Mouse (Mus musculus) midbrain, embryonic 14.5 days (tissue): ENCODE data around the gene Rsrc1. TPM values are rescaled to one million over a fixed set of nuclear protein-coding genes. Genes with fewer than 3 reads are reported as not detected.
A peak's percentile ranks its signal among the peaks of the same experiment; 100 is the strongest.

Source experiments
- ATAC-seq: fragments of 200-750 bp; cut with Nextera tagmentation; 2 replicates; pipeline ENCODE4 v1.8.0; 2017; ENCODE audit warnings: moderate number of reproducible peaks, moderate library complexity; ENCODE audit not compliant: low FRiP score, low TSS enrichment
- DNase-seq: peaks from one replicate; pipeline ENCODE4 v3.0.0-alpha.2; 2015
- H3K27ac ChIP-seq: fragments of 300-500 bp; sonication (generic); replicated peaks from 2 replicates; pipeline ENCODE4 v1.5.1; 2014; ENCODE audit warnings: mild to moderate bottlenecking, low read depth, low read length, moderate library complexity
- H3K27me3 ChIP-seq: fragments of 300-500 bp; sonication (generic); 2 replicates; pipeline ENCODE4 v1.6.1; 2014; ENCODE audit warnings: low read length, control low read depth, mixed read lengths; ENCODE audit not compliant: control insufficient read depth, insufficient read depth
- H3K36me3 ChIP-seq: fragments of 300-500 bp; sonication (generic); 2 replicates; pipeline ENCODE4 v1.6.1; 2014; ENCODE audit warnings: low read length, control low read depth; ENCODE audit not compliant: control insufficient read depth, insufficient read depth
- H3K4me1 ChIP-seq: fragments of 300-500 bp; sonication (generic); 2 replicates; pipeline ENCODE4 v1.6.1; 2014; ENCODE audit warnings: mild to moderate bottlenecking, antibody characterized with exemption, low read length, control low read depth; ENCODE audit not compliant: control insufficient read depth, insufficient read depth
- H3K4me2 ChIP-seq: fragments of 300-500 bp; sonication (generic); 2 replicates; pipeline ENCODE4 v1.6.1; 2014; ENCODE audit warnings: mild to moderate bottlenecking, low read length, moderate library complexity
- H3K4me3 ChIP-seq: fragments of 300-500 bp; sonication (generic); replicated peaks from 2 replicates; pipeline ENCODE4 v1.5.1; 2014; ENCODE audit warnings: low read depth, low read length
- H3K9ac ChIP-seq: fragments of 300-500 bp; sonication (generic); replicated peaks from 2 replicates; pipeline ENCODE4 v1.6.1; 2014; ENCODE audit warnings: mild to moderate bottlenecking, low read length, moderate library complexity
- H3K9me3 ChIP-seq: fragments of 300-500 bp; sonication (generic); 2 replicates; pipeline ENCODE4 v1.6.1; 2016; ENCODE audit warnings: low read length, control low read depth, mixed read lengths; ENCODE audit not compliant: control insufficient read depth
- WGBS: fragments of 180-500 bp; shearing (Covaris S2); extraction: QIAGEN DNeasy Blood & Tissue Kit; methylation state at CpG from one replicate; pipeline ENCODE4 v1.1.7; 2014; 5-methylcytosine and 5-hydroxymethylcytosine counted together
- polyA plus RNA-seq: library from polyadenylated mRNA; unstranded; fragments of >200 nt; fragmentation: Nextera tagmentation; extraction: Ambion mirVana; gene quantifications from 2 replicates; pipeline ENCODE4 v1.2.1, GENCODE M21; 2014

The Rsrc1 gene
- 42.2 and 50.9 TPM in 2 replicates for polyA plus RNA-seq

DNA sequence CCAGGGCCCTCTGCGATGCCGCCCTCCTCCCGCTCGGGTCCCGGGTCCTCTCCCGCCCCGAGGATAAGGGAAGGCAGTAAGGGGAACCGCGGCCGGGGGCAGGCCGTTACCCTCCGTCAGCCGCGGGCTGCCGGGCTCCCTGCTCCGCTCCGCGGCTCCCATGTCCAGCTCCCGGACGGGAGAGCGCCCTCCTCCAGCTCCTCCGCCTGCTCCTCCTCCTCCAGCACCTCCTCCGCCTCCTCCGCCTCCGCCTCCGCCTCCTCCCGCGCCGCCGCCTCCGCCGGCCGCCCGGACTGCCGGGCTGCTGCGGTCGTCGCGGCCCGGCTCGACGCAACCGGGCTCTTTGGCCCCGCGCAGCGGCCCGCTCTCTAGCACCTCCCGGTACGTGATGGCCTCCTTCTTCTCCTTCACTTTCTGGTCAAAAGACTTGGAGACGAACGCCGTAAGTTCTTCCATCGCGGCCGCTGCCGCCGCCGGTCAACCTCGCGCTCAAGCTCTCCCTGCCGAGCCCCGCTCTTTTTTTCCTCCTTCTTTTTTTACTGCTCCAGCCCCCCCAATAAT is at the start of gene Rsrc1:
Gene Rsrc1 (plus strand): TSS at position 290 of the 561 bp plus-strand sequence.
- Histone ChIP-seq H3K27ac (peak within 1 kb of the TSS; percentile 91), H3K4me2 (peak within 1 kb of the TSS; percentile 43), H3K4me3 (peak within 1 kb of the TSS; percentile 54), H3K36me3 (no peaks in the 10 kb centered on the region), H3K4me1 (peaks cover 8% of the 10 kb centered on the region; the same call in 1 of the 2 replicates), H3K9ac (peak within 1 kb of the TSS; percentile 73), H3K27me3 (peaks cover 34% of the 10 kb centered on the region), H3K9me3 (no peaks in the 10 kb centered on the region)
- under 1% methylated on average over 57 of the region's 62 CpGs for WGBS
- peak; percentile 16; the same call in 1 of the 2 replicates for ATAC-seq
- DNase-seq = peak; percentile 69

DNA sequence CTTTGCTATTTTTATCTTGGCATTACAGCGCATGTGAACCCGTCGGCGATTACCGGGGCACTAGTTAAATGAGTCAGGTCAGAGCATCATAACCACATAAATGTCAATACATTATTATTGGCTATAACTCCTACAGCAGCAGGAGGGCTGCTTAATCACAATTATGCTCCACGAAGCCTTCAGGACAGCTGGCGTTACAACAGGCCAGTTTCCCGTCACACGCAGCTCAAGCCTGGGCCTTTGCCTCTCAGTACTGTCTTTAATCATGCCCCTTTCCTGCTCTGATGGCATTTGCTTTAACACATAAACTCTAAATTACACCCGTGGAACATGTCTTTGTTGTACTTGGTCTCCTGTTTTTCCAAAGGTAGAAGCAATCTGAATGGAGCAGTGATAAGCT is 41.5 kb upstream of the Rsrc1 start:
- no peaks in the 10 kb centered on the region for H3K36me3 ChIP-seq
- no peak overlapping the region for H3K4me3 ChIP-seq
- H3K27me3 ChIP-seq = no peaks in the 10 kb centered on the region
- H3K9ac ChIP-seq = no peak overlapping the region
- ATAC-seq = no peak
- 63% methylated on average over 10 of the region's 10 CpGs for WGBS
- no peak overlapping the region for H3K27ac ChIP-seq
- no peak overlapping the region for H3K4me2 ChIP-seq
- H3K9me3 ChIP-seq = no peaks in the 10 kb centered on the region
- DNase-seq = no peak
- no peaks in the 10 kb centered on the region for H3K4me1 ChIP-seq

DNA sequence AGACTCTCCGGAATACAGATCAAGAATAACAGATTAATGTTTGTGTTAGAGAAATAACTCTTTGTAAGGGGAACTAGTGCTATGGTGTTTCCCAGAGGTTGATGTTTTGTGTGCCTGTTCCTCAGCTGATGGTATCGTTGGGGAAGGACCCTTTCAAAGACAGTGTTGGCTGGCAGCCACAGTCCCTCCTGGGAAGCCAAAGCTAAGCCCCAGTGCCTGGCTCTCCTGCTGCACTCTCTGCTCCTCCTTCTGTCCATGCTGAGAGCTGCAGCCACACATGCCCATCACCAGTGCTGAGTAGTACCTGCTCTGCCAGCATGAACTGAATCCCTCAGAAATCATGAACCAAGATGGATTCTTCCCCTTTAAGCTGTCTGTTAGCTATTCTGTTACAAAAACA is 26.1 kb upstream of the Rsrc1 start:
- peak; percentile 38 for DNase-seq
- no peak overlapping the region for H3K4me2 ChIP-seq
- 54% methylated on average over 2 of the region's 2 CpGs for WGBS

DNA sequence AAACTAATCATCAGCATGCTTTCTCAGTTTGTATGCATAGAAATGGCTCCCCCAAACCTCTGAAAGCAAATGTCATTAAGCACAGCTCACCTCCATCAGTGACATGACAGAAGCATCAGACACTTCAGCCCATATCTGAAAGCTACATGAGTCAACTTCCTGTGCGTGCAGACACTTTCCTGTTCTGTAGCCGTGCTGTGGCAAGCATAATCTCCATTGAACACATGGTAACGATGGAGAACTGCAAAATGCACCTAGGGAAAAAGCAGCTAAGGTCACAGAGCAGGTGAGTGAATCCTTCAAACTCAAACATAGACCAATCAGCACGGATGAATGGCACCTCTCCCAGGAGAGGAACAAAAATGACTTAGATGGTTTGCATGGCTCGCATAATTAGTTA is 21.2 kb upstream of the Rsrc1 start:
- H3K4me1 ChIP-seq = no peaks in the 10 kb centered on the region
- no peaks in the 10 kb centered on the region for H3K27me3 ChIP-seq
- H3K9me3 ChIP-seq = no peaks in the 10 kb centered on the region
- DNase-seq (no peak), ATAC-seq (no peak)
- WGBS = 74% methylated on average over 5 of the region's 5 CpGs
- no peak overlapping the region for H3K9ac ChIP-seq
- H3K4me2 ChIP-seq = no peak overlapping the region
- H3K36me3 ChIP-seq = no peaks in the 10 kb centered on the region
- no peak overlapping the region for H3K4me3 ChIP-seq
- H3K27ac ChIP-seq = no peak overlapping the region

More for the DNA sequence above, 26.1 kb upstream of the Rsrc1 start:
- Histone ChIP-seq H3K36me3 (no peaks in the 10 kb centered on the region), H3K4me1 (no peaks in the 10 kb centered on the region), H3K4me3 (no peak overlapping the region), H3K9ac (no peak overlapping the region), H3K9me3 (no peaks in the 10 kb centered on the region), H3K27ac (no peak overlapping the region), H3K27me3 (no peaks in the 10 kb centered on the region)
- no peak for ATAC-seq

GRCm38 (mm10) chr3:66964884-66965283 is 16.3 kb upstream of the Rsrc1 start:
- Histone ChIP-seq H3K9me3 (no peaks in the 10 kb centered on the region), H3K36me3 (no peaks in the 10 kb centered on the region), H3K27me3 (peaks cover 8% of the 10 kb centered on the region), H3K4me1 (no peaks in the 10 kb centered on the region), H3K9ac (no peak overlapping the region), H3K27ac (no peak overlapping the region), H3K4me3 (no peak overlapping the region), H3K4me2 (no peak overlapping the region)
- WGBS = 63% methylated on average over 3 of the region's 3 CpGs
- ATAC-seq = no peak
- DNase-seq = no peak

GRCm38 (mm10) chr3:66967508-66967907 is 13.7 kb upstream of the Rsrc1 start:
- WGBS = 77% methylated on average over 4 of the region's 4 CpGs
- Histone ChIP-seq H3K4me3 (no peak overlapping the region), H3K27ac (no peak overlapping the region), H3K9me3 (no peaks in the 10 kb centered on the region), H3K27me3 (peaks cover 27% of the 10 kb centered on the region), H3K36me3 (no peaks in the 10 kb centered on the region), H3K4me1 (peaks cover 15% of the 10 kb centered on the region), H3K9ac (no peak overlapping the region), H3K4me2 (no peak overlapping the region)
- no peak for ATAC-seq
- DNase-seq = no peak

- Histone ChIP-seq H3K36me3 (no peaks in the 10 kb centered on the region), H3K4me1 (peaks cover 22% of the 10 kb centered on the region), H3K27me3 (peaks cover 44% of the 10 kb centered on the region), H3K27ac (0 out of 2 replicates have a peak overlapping the region, but pooled peaks have one; percentile 34), H3K9ac (no peak overlapping the region), H3K4me2 (peak overlapping the region; percentile 80), H3K4me3 (no peak overlapping the region), H3K9me3 (no peaks in the 10 kb centered on the region)
- 4% methylated on average over 10 of the region's 10 CpGs for WGBS
- DNase-seq (no peak), ATAC-seq (peak; percentile 33; the same call in 1 of the 2 replicates)
These were observed 10.9 kb upstream of the Rsrc1 start for GRCm38 (mm10) chr3:66970261-66970660.

GRCm38 (mm10) chr3:66970661-66971331 is 10.4 kb upstream of the Rsrc1 start:
- peak; percentile 66 for DNase-seq
- H3K27ac ChIP-seq = peak overlapping the region; percentile 34; the same call in 1 of the 2 replicates
- no peaks in the 10 kb centered on the region for H3K9me3 ChIP-seq
- peak overlapping the region; percentile 9 for H3K4me3 ChIP-seq
- WGBS = under 1% methylated on average over 29 of the region's 29 CpGs
- peaks cover 22% of the 10 kb centered on the region for H3K4me1 ChIP-seq
- peaks cover 45% of the 10 kb centered on the region for H3K27me3 ChIP-seq
- H3K36me3 ChIP-seq = no peaks in the 10 kb centered on the region
- no peak overlapping the region for H3K9ac ChIP-seq
- H3K4me2 ChIP-seq = peak overlapping the region; percentile 80
- peak; percentile 26 for ATAC-seq
